ENCODE assay signal across 16 mouse cellular contexts in the genomic region with DNA sequence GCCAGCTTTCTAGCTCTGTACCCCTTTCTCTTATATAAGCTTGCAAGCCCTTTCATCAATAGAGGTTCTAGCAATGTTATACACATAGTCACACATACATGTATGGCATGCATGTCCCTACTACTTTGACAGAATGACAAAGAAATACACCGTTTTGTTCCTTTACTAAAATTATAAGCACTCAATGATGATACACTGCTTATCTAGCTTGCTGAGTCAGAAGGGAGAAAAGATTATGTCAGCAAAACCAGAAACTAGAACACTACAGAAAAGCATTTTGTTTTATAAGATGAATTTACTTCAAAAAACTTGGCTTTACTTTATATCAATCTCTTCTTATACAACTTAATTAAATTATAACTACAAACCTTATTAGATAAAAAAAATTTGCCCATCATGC.
"Had no signal": no experiment of that assay in that cellular context is flagged by ENCODE, and none has a peak within 500 bp of the region (broad histone marks: within the 10 kb centered on the region; RNA-seq: fewer than 3 reads in every experiment).

No protein-coding gene starts in this region.

- H3K9ac ChIP-seq: neural tube, embryonic 13.5 days; neural tube, embryonic 15.5 days; stomach, embryonic 15.5 days had no signal

- H3K4me1 ChIP-seq: stomach, embryonic 15.5 days had no signal

- H3K27ac ChIP-seq: neural tube, embryonic 13.5 days; neural tube, embryonic 15.5 days; stomach, embryonic 15.5 days; stomach, postnatal 0 days had no signal

- H3K27me3 ChIP-seq: neural tube, embryonic 13.5 days; neural tube, embryonic 15.5 days; stomach, embryonic 15.5 days had no signal

- H3K36me3 ChIP-seq: neural tube, embryonic 13.5 days; neural tube, embryonic 15.5 days; stomach, embryonic 15.5 days had no signal

- H3K9me3 ChIP-seq: neural tube, embryonic 13.5 days; neural tube, embryonic 15.5 days; stomach, embryonic 15.5 days had no signal

- DNase-seq: retina, postnatal 1 day; right cerebral cortex, adult 18-20 months; right cerebral cortex, postnatal 14 days; right cerebral cortex, postnatal 25 days; right cerebral cortex, postnatal 4 days; spleen, adult 18-20 months; thymus, adult 18-20 months; thymus, adult 2 months; thymus, postnatal 14 days; thymus, postnatal 25 days; thymus, postnatal 36 days; thymus, postnatal 4 days had no signal

- H3K4me2 ChIP-seq: neural tube, embryonic 13.5 days; neural tube, embryonic 15.5 days; stomach, embryonic 15.5 days had no signal

- H3K4me3 ChIP-seq: neural tube, embryonic 13.5 days; neural tube, embryonic 15.5 days; stomach, embryonic 15.5 days had no signal
